Mouse (Mus musculus) olfactory bulb, adult 2 months (tissue): ENCODE data around the gene Foxn1.

Source experiments
- CTCF ChIP-seq: fragments of 200-500 bp; IDR thresholded peaks from 2 replicates; pipeline ENCODE4 v1.5.1; 2012; ENCODE audit warnings: low read depth, mild to moderate bottlenecking, low read length, moderate library complexity; ENCODE audit not compliant: insufficient read depth
- POLR2A ChIP-seq: fragments of 200-500 bp; IDR thresholded peaks from 2 replicates; pipeline ENCODE4 v1.6.1; 2012; ENCODE audit warnings: mild to moderate bottlenecking, low read depth, low read length, moderate library complexity; ENCODE audit not compliant: insufficient read depth

DNA sequence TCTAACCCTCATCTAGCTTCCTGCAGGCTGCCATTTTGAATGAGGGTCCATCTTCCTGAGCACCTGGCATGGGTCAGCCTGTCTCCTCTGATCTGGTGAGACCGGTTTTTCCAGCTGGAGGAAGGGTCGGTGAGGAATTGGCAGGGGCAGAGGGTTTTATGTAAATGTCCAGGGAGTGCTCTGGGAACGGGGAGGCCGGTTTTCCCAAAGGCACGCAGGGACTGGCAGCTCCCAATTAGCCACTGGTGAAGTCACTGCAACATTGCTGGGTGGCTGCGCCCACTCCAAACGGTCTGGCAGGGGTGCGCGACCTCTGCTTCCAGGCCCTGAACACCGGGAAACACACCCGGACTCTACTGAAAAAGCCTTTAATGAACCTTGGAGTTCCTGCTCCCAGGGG lies 10.6 kb upstream of the Foxn1 start:
- no peak for TF ChIP-seq POLR2A
- no peak for TF ChIP-seq CTCF
